8 mouse cellular contexts compared by ENCODE assay signal in the genomic region with DNA sequence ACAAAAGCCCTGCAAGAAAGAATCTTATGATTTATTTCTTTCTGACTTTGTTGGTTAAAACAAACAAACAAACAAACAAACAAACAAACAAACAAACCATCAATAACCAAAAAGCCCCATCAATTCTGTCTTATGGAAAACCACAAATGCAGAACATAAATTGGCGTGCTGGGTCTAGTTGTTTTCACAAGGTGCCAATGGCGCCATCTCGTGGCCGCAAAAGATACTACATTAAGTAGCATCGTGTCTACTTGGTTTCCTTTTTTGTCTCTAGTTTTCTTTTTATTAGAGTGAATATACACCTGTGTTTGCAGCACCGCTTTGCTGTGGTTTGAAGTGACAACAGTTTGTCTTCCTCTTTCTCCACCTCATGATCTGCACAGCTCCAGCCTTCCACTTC. TPM values are rescaled to one million over a fixed set of nuclear protein-coding genes. Genes with fewer than 3 reads are reported as not detected.
DNase-seq lines count a peak whose midpoint lies in the region; ATAC-seq lines count a peak whose summit lies in the region.

No protein-coding gene starts in this region.

- H3K36me3 ChIP-seq in heart, embryonic 12.5 days = no peaks in the 10 kb centered on the region
- H3K36me3 ChIP-seq in splenic B cell, adult 2 months (ENCODE audit: control insufficient read depth, insufficient read depth, low read length, poor library complexity, severe bottlenecking) = no peaks in the 10 kb centered on the region

- H3K4me2 ChIP-seq in heart, embryonic 12.5 days = no peak overlapping the region

- DNase-seq in heart, adult 11 months = peak; percentile 89
- DNase-seq in adipocyte (ENCODE audit: low spot score) = peak; percentile 58
- peak; percentile 54 to 71 for DNase-seq in gastrocnemius, postnatal 4 days (ENCODE audit: low spot score in 2 of 2)
- DNase-seq in layer of hippocampus, postnatal 14 days (ENCODE audit: low spot score in 2 of 2) = peak; percentile 78 to 84
- peak; percentile 89 for DNase-seq in splenic B cell, adult 2 months (ENCODE audit: low read depth, low spot score)

- peaks cover 12% of the 10 kb centered on the region for H3K27me3 ChIP-seq in heart, embryonic 12.5 days (replicated peaks)
- H3K27me3 ChIP-seq in splenic B cell, adult 2 months (ENCODE audit: control insufficient read depth, insufficient read depth, low read length, poor library complexity, severe bottlenecking) = no peaks in the 10 kb centered on the region; the same call in 1 of the 2 replicates

- ATAC-seq in heart, embryonic 12.5 days (ENCODE audit: insufficient number of reproducible peaks, low FRiP score) = no peak
- peak; percentile 76 for ATAC-seq in common myeloid progenitor, adult 5-6 weeks (replicated peaks; ENCODE audit: low read depth, poor library complexity, severe bottlenecking)
- ATAC-seq in megakaryocyte progenitor cell, adult 5-6 weeks (replicated peaks; ENCODE audit: poor library complexity) = peak; percentile 74

- no peaks in the 10 kb centered on the region for H3K9me3 ChIP-seq in heart, embryonic 12.5 days (replicated peaks)

- 6% methylated on average over 6 of the region's 6 CpGs for WGBS in heart, embryonic 12.5 days

- no peak overlapping the region for H3K4me3 ChIP-seq in heart, embryonic 12.5 days

- H3K4me1 ChIP-seq in heart, embryonic 12.5 days (replicated peaks) = peaks cover 5% of the 10 kb centered on the region; the same call in 1 of the 2 replicates

- no peak overlapping the region for H3K27ac ChIP-seq in heart, embryonic 12.5 days (ENCODE audit: poor library complexity, severe bottlenecking)

- H3K9ac ChIP-seq in heart, embryonic 12.5 days = no peak overlapping the region

RNA-seq across cellular contexts. Expression of a gene that starts 6.2 kb away (rescaled TPM):
- polyA plus RNA-seq in heart, embryonic 12.5 days (2016; fragmentation: Nextera tagmentation; extraction: Ambion mirVana) = 24.8 and 29.4 TPM in 2 replicates
- 4.2 and 5.3 TPM in 2 replicates for total RNA-seq in common myeloid progenitor, adult 5-6 weeks (2017)
- not detected for total RNA-seq in gastrocnemius, postnatal 4 days (2021)
- total RNA-seq in layer of hippocampus, postnatal 14 days (2021) = 1 to 10 TPM in 1 of 2 experiments, under 1 TPM in 1; 0.90 to 1.1 TPM
- 0.25 and 0.32 TPM in 2 replicates for total RNA-seq in megakaryocyte progenitor cell, adult 5-6 weeks (2015)
- 0.24 TPM in 1 of 2 replicates, not detected in the other for total RNA-seq in megakaryocyte progenitor cell, adult 5-6 weeks (2017)

RNA-seq across cellular contexts. Expression of a gene that starts 22.0 kb away (rescaled TPM):
- not detected in 2 replicates for polyA plus RNA-seq in heart, embryonic 12.5 days (2016; fragmentation: Nextera tagmentation; extraction: Ambion mirVana)
- total RNA-seq in common myeloid progenitor, adult 5-6 weeks (2017) = 0.82 TPM in 1 of 2 replicates, not detected in the other
- not detected for total RNA-seq in gastrocnemius, postnatal 4 days (2021)
- not detected for total RNA-seq in layer of hippocampus, postnatal 14 days (2021)
- not detected in 2 replicates for total RNA-seq in megakaryocyte progenitor cell, adult 5-6 weeks (2015)
- total RNA-seq in megakaryocyte progenitor cell, adult 5-6 weeks (2017) = not detected in 2 replicates
